ENCODE assay signal across 20 mouse cellular contexts in the genomic region with DNA sequence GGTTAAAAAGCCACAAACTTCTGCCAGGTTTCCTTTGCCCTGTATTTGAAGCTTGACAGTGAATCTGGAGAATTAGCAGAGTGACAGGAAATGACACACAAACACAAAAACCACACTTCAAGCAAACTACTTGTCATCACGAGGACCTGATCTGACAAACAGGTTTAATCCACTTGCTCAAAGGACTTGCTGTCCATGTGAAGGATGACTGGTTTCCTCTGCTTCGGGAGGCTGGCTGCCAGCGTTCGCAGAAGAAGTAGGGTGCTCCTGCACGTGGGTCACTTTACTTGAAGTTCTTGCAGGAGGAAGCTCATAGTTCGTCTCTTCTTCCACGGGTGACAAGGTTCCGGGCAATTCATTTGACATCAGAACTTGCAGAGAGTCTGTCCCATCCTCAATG. TPM values are rescaled to one million over a fixed set of nuclear protein-coding genes. Genes with fewer than 3 reads are reported as not detected.
"Had no signal": no experiment of that assay in that cellular context is flagged by ENCODE, and none has a peak within 500 bp of the region (broad histone marks: within the 10 kb centered on the region; RNA-seq: fewer than 3 reads in every experiment).

No protein-coding gene starts in this region.

- H3K27me3 ChIP-seq: kidney, embryonic 15.5 days; limb, embryonic 12.5 days; liver, embryonic 13.5 days; neural tube, embryonic 15.5 days had no signal

- DNase-seq: liver; liver, embryonic 13.5 days; liver, postnatal 0 days; midbrain, embryonic 14.5 days; right cerebral cortex, adult 18-20 months; right cerebral cortex, postnatal 25 days; thymus, adult 18-20 months; thymus, postnatal 14 days had no signal

- H3K36me3 ChIP-seq: kidney, embryonic 15.5 days; limb, embryonic 12.5 days; liver, embryonic 13.5 days; midbrain, embryonic 10.5 days; neural tube, embryonic 15.5 days had no signal

- H3K27ac ChIP-seq: kidney, embryonic 15.5 days; layer of hippocampus, adult 2 months; limb, embryonic 12.5 days; liver, embryonic 13.5 days; midbrain, embryonic 10.5 days; neural tube, embryonic 15.5 days had no signal

- ATAC-seq: intestine, postnatal 0 days; liver, postnatal 0 days; lung, postnatal 0 days had no signal

- H3K4me1 ChIP-seq: kidney, embryonic 15.5 days; limb, embryonic 12.5 days; liver, embryonic 13.5 days; midbrain, embryonic 10.5 days; neural tube, embryonic 15.5 days had no signal

- H3K4me3 ChIP-seq: kidney, embryonic 15.5 days; layer of hippocampus, adult 2 months; limb, embryonic 12.5 days; liver, embryonic 13.5 days; midbrain, embryonic 10.5 days; myocyte; neural tube, embryonic 15.5 days had no signal

RNA-seq across cellular contexts. Expression of a gene that starts 1.4 kb away (rescaled TPM):
- total RNA-seq: megakaryocyte, adult 5-6 weeks had no signal
- polyA plus RNA-seq: intestine, postnatal 0 days; limb, embryonic 12.5 days; liver, embryonic 13.5 days; liver, postnatal 0 days; lung, postnatal 0 days; midbrain, embryonic 10.5 days; midbrain, embryonic 14.5 days; myocyte; neural tube, embryonic 11.5 days; neural tube, embryonic 15.5 days; small intestine, adult 2 months; stomach, embryonic 16.5 days had no signal

RNA-seq across cellular contexts. Expression of a gene that starts 6.2 kb away (rescaled TPM):
- total RNA-seq: megakaryocyte, adult 5-6 weeks had no signal
- polyA plus RNA-seq: kidney, embryonic 15.5 days; limb, embryonic 12.5 days; liver, embryonic 13.5 days; liver, postnatal 0 days; midbrain, embryonic 10.5 days; midbrain, embryonic 14.5 days; myocyte; neural tube, embryonic 11.5 days; small intestine, adult 2 months had no signal
